Mouse (Mus musculus) limb, embryonic 10.5 days (tissue): ENCODE data around the gene Olfr1045. TPM values are rescaled to one million over a fixed set of nuclear protein-coding genes. Genes with fewer than 3 reads are reported as not detected.
"Not testable (repeated sequence)": the region's sequence is repeated elsewhere in the genome, so short reads cannot be mapped to it uniquely, and the experiment has no call there.

Experiments
- DNase-seq: peaks from one replicate; pipeline ENCODE4 v3.0.0-alpha.2; 2017; ENCODE audit warnings: low spot score
- H3K27ac ChIP-seq: fragments of 300-500 bp; sonication (generic); 2 replicates; pipeline ENCODE4 v1.5.1; 2016; ENCODE audit warnings: mild to moderate bottlenecking
- H3K27me3 ChIP-seq: fragments of 300-500 bp; sonication (generic); 2 replicates; pipeline ENCODE4 v1.6.1; 2016; ENCODE audit warnings: low read depth, mild to moderate bottlenecking; ENCODE audit not compliant: poor library complexity, severe bottlenecking
- H3K36me3 ChIP-seq: fragments of 300-500 bp; sonication (generic); 2 replicates; pipeline ENCODE4 v1.6.1; 2016; ENCODE audit warnings: mild to moderate bottlenecking, moderate library complexity
- H3K4me1 ChIP-seq: fragments of 300-500 bp; sonication (generic); 2 replicates; pipeline ENCODE4 v1.6.1; 2016
- H3K4me3 ChIP-seq: fragments of 300-500 bp; sonication (generic); 2 replicates; pipeline ENCODE4 v1.5.1; 2016; ENCODE audit warnings: mild to moderate bottlenecking, moderate library complexity
- H3K9me3 ChIP-seq: fragments of 300-500 bp; sonication (generic); replicated peaks from 2 replicates; pipeline ENCODE4 v1.6.1; 2016; ENCODE audit warnings: mild to moderate bottlenecking
- WGBS: fragments of 180-500 bp; shearing (Covaris S2); methylation state at CpG from one replicate; pipeline ENCODE4 v1.1.7; 2016; 5-methylcytosine and 5-hydroxymethylcytosine counted together
- polyA plus RNA-seq: library from polyadenylated mRNA; unstranded; fragments of >200 nt; fragmentation: Nextera tagmentation; extraction: Ambion mirVana; gene quantifications from 2 replicates; pipeline ENCODE4 v1.2.1, GENCODE M21; 2016

Gene Olfr1045
- not detected in 2 replicates for polyA plus RNA-seq

DNA sequence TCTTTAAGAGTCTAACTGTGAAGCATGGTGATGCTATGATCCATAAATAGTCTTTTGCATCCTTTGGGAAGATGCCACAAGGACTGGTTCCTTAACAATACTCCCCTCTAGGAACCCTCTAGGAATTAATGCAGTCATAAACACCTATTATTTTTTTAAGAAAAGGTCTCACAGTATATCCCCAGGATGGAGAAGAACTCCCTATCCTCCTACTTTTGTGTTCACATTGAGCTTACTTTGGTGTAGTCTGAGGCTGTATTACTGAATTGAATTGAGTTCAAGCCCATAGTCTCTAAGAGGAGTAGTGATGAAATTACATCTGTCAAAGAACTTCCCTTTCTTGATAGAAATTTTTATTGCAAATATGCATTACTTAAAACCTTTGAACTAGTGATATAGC is at the start of gene Olfr1045:
Olfr1045 (minus strand) TSS at position 101 of the 400 bp plus-strand sequence.
- DNase-seq = no peak
- Histone ChIP-seq H3K27ac (no peak within 1 kb of the TSS), H3K4me3 (no peak within 1 kb of the TSS), H3K9me3 (no peaks in the 10 kb centered on the region), H3K4me1 (no peaks in the 10 kb centered on the region), H3K36me3 (no peaks in the 10 kb centered on the region), H3K27me3 (no peaks in the 10 kb centered on the region)

DNA sequence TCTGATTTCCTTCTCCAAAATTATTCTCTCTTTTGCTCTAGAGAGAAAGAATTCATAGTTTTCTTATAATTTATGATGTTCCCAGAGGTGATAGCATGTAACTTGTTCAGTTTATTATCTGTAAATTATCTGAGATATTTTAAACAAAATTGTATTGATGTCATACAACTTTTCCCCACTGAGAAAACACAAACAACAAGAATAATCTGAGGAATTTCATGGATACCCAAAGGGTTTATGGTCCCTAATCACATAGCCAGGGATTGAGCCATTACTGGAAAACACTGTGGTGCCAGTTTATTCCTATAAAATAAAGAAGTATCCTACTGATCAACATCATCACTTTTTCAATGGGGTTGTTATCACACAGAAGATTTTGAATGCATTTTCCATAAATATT is 37.4 kb upstream of the Olfr1045 start, which contains the start of gene Olfr1048:
Olfr1048 (minus strand) TSS at position 101 of the 400 bp plus-strand sequence.
- Histone ChIP-seq H3K9me3 (no peaks in the 10 kb centered on the region), H3K27ac (no peak within 1 kb of the TSS), H3K27me3 (no peaks in the 10 kb centered on the region), H3K4me1 (no peaks in the 10 kb centered on the region), H3K4me3 (no peak within 1 kb of the TSS), H3K36me3 (no peaks in the 10 kb centered on the region)
- no peak for DNase-seq

DNA sequence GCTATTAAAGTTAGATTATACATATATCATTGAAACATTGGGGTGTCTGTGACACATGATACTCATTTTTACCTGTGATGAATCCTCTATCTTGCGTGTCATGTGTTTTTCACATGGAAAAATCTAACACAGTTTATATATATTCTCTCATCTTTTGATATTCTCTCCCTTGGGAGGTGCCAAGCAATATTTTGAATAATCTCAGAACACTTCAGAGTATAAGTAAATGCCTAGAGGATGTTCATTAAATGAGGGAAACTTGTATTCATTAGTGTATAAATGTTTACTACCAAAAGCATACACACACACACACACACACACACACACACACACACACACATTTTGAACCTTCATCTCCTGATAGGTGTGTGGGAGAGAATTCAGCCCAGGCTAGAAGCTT is 28.5 kb upstream of the Olfr1045 start, which contains the start of gene Olfr1047:
Olfr1047 (minus strand) TSS at position 101 of the 400 bp plus-strand sequence.
- H3K9me3 ChIP-seq = no peaks in the 10 kb centered on the region
- H3K4me1 ChIP-seq = no peaks in the 10 kb centered on the region
- H3K36me3 ChIP-seq = no peaks in the 10 kb centered on the region
- H3K4me3 ChIP-seq = no peak within 1 kb of the TSS
- no peaks in the 10 kb centered on the region for H3K27me3 ChIP-seq
- 84% methylated on average over 1 of the region's 1 CpGs for WGBS
- no peak within 1 kb of the TSS for H3K27ac ChIP-seq
- DNase-seq = no peak

GRCm38 (mm10) chr2:86219214-86219613 is 16.4 kb upstream of the Olfr1045 start, which contains the start of gene Olfr1046:
TSS of gene Olfr1046 (minus strand) at chr2:86219314.
- DNase-seq = no peak
- H3K4me3 ChIP-seq = no peak within 1 kb of the TSS
- no peaks in the 10 kb centered on the region for H3K36me3 ChIP-seq
- no peaks in the 10 kb centered on the region for H3K4me1 ChIP-seq
- H3K27me3 ChIP-seq = no peaks in the 10 kb centered on the region
- no peaks in the 10 kb centered on the region for H3K9me3 ChIP-seq
- 92% methylated on average over 2 of the region's 2 CpGs for WGBS
- H3K27ac ChIP-seq = no peak within 1 kb of the TSS

DNA sequence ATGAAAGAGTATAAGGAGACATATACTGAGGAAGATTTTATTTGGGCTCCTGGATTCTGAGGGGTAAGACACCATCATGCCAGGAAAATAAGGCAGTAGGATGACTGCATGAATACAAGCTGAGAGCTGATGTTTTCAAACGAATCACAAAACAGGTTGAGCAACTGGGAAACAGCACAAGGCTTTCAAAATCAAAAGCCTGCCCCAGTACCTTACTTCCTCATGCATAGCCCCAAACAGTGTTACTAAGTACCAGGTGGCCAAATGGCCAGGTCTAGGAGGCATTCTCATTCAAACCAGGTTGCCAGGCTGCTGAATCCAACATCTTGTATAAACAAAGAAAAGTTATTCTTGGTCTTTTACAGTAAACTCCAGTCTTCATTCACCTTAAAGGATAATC is 6.9 kb downstream of the Olfr1045 start:
- H3K9me3 ChIP-seq = no peaks in the 10 kb centered on the region
- 52% methylated on average over 1 of the region's 1 CpGs for WGBS
- H3K27ac ChIP-seq = no peak overlapping the region
- DNase-seq = no peak
- no peaks in the 10 kb centered on the region for H3K4me1 ChIP-seq
- H3K27me3 ChIP-seq = no peaks in the 10 kb centered on the region
- no peak overlapping the region for H3K4me3 ChIP-seq
- H3K36me3 ChIP-seq = no peaks in the 10 kb centered on the region

DNA sequence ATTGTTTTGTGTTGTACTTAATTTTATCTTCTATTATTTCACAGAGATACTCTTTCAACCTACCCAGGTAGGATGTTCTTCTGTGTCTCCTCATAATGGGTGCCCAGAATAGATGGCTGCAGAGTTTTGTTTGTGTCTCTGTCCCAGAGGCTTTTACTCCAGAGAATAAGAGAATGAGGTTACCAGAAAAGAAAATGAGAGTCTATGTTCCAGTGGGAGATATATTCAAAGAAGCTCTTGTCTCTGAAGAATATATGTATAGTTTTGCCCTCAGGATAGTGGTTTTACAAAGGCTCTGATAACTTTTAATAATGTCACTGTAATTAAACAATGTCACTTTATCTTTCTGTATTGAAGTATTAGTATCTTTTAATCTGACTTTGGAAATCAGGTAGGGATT is 17.2 kb downstream of the Olfr1045 start, which contains the start of gene Olfr52:
Olfr52 (minus strand) TSS at position 101 of the 400 bp plus-strand sequence.
- Histone ChIP-seq H3K9me3 (no peaks in the 10 kb centered on the region), H3K4me1 (no peaks in the 10 kb centered on the region), H3K36me3 (no peaks in the 10 kb centered on the region), H3K4me3 (no peak within 1 kb of the TSS), H3K27me3 (no peaks in the 10 kb centered on the region), H3K27ac (no peak within 1 kb of the TSS)
- DNase-seq = no peak

DNA sequence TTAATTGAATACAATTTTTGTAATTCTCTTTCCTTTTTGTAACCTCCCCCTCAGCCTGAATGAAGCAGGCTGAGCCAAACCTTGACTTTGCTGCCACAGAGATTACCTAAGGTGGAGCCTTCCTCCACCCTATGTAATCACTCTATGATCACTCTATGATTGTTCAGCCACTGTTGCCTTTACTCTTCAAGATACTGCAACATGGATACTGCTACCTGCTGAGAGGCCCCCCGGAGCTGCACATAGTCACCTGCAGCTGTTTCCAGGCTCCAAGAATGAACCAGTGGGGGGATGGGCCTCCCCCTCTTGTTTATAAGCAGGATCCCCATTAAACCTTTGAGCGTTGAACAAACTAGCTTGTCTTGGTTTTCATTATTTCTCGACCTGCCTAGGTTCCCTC is 22.9 kb downstream of the Olfr1045 start:
- Histone ChIP-seq H3K4me3 (no peak overlapping the region), H3K4me1 (no peaks in the 10 kb centered on the region), H3K27me3 (no peaks in the 10 kb centered on the region), H3K9me3 (no peaks in the 10 kb centered on the region), H3K27ac (no peak overlapping the region), H3K36me3 (no peaks in the 10 kb centered on the region)
- DNase-seq = no peak
- 81% methylated on average over 3 of the region's 3 CpGs for WGBS

DNA sequence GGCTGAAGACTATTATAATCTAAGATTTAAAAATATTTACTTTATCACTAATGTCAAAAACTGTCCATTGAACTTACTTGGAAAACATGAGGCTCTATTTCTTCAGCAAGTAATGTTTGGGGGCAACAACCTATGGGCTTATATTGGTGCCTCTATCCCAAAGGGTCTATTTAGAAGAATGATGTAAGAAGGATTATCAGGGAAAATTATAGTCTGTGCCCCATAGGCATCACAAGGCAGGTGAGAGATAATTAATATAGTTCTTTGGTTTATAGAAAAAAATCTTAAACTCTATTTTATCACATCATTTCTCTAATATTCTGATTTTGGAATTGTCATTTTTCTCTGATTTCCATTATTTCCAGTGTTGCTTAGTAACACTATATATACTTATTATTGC is 25.1 kb downstream of the Olfr1045 start, which contains the start of gene Olfr1044:
Olfr1044 (minus strand) TSS at position 101 of the 400 bp plus-strand sequence.
- no peak for DNase-seq
- no peaks in the 10 kb centered on the region for H3K4me1 ChIP-seq
- no peak within 1 kb of the TSS for H3K27ac ChIP-seq
- H3K9me3 ChIP-seq = no peaks in the 10 kb centered on the region
- no peaks in the 10 kb centered on the region for H3K36me3 ChIP-seq
- no peak within 1 kb of the TSS for H3K4me3 ChIP-seq
- no peaks in the 10 kb centered on the region for H3K27me3 ChIP-seq

- H3K27ac ChIP-seq, H3K9me3 ChIP-seq, H3K4me1 ChIP-seq, H3K4me3 ChIP-seq, DNase-seq, H3K36me3 ChIP-seq, H3K27me3 ChIP-seq: not testable (repeated sequence)
- WGBS = 87% methylated on average over 7 of the region's 7 CpGs
Observed at GRCm38 (mm10) chr2:86175422-86175821, 27.4 kb downstream of the Olfr1045 start.

DNA sequence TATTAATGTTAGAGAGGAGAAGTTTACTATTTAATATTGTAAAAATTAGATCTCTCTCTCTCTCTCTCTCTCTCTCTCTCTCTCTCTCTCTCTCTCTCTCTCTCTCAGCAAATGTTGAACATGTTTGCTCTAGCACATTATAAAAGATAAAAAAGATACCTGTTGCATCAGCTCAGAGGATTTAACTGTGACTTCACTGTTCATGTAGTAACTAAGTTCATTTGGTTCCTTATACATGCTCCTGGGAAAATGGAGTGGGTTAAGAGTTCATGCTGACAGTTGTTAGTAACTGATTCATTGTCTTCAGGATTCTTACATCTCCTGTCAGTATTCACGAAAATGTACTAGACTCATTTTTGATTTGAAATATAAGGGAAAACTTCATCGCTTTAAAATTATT is 35.4 kb downstream of the Olfr1045 start, which contains the start of gene Olfr1043:
Olfr1043 (minus strand) TSS at position 101 of the 400 bp plus-strand sequence.
- Histone ChIP-seq H3K9me3 (no peaks in the 10 kb centered on the region), H3K4me3 (no peak within 1 kb of the TSS), H3K27me3 (no peaks in the 10 kb centered on the region), H3K4me1 (no peaks in the 10 kb centered on the region), H3K27ac (no peak within 1 kb of the TSS), H3K36me3 (no peaks in the 10 kb centered on the region)
- no peak for DNase-seq
- WGBS = 95% methylated on average over 2 of the region's 2 CpGs

GRCm38 (mm10) chr2:86161738-86162137 is 41.1 kb downstream of the Olfr1045 start, which contains the start of gene Olfr1042:
TSS of gene Olfr1042 (minus strand) at chr2:86161838.
- DNase-seq = no peak
- no peaks in the 10 kb centered on the region for H3K9me3 ChIP-seq
- no peaks in the 10 kb centered on the region for H3K27me3 ChIP-seq
- 90% methylated on average over 2 of the region's 2 CpGs for WGBS
- H3K27ac ChIP-seq = no peak within 1 kb of the TSS
- no peak within 1 kb of the TSS for H3K4me3 ChIP-seq
- H3K4me1 ChIP-seq = no peaks in the 10 kb centered on the region
- no peaks in the 10 kb centered on the region for H3K36me3 ChIP-seq

GRCm38 (mm10) chr2:86146632-86147031 is 56.2 kb downstream of the Olfr1045 start, which contains the start of gene Olfr1040:
TSS of gene Olfr1040 (minus strand) at chr2:86146732.
- Histone ChIP-seq H3K27me3 (no peaks in the 10 kb centered on the region), H3K36me3 (no peaks in the 10 kb centered on the region), H3K9me3 (no peaks in the 10 kb centered on the region), H3K27ac (no peak within 1 kb of the TSS), H3K4me3 (no peak within 1 kb of the TSS), H3K4me1 (no peaks in the 10 kb centered on the region)
- no peak for DNase-seq
- 82% methylated on average over 1 of the region's 1 CpGs for WGBS
